Mouse (Mus musculus): Measurements from ENCODE around the gene Foxe1. TPM values are rescaled to one million over a fixed set of nuclear protein-coding genes. Genes with fewer than 3 reads are reported as not detected.

The Foxe1 gene
- total RNA-seq, 2 experiments from 2014 or later = not detected

GRCm38 (mm10) chr4:46346221-46346620, 2.8 kb downstream of the Foxe1 start:
- intact Hi-C loops (cut with DNase I) = loop anchor here (10.0 kb wide), 1 partner anchor 1631 kb away; the partner anchor contains the start of gene Pax5

DNA sequence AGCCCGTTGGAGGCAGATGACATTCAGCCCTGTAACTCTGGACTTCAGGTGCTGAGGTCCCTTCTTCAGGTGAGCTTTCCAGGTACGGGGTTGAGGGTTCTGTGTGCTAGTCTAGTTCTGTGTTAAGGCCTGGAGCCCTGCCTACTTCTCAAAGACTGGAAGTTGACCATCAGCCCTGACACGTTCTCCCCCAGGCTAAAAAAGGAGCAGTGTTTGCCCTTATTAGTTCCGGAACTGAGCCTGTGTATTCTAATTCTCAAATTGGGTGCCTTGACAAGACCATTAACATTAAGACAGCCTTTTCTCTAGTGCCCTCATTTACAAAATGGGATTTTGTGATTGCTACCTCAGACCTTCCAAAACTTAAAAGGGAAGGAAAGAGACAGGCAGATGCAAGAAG, 3.7 kb downstream of the Foxe1 start:
- intact Hi-C loops (cut with DNase I) = loop anchor here (10.0 kb wide), 1 partner anchor 1632 kb away; the partner anchor contains the start of gene Pax5
- no peak for DNase-seq (ENCODE audit: low spot score in 2 of 2)

More at GRCm38 (mm10) chr4:46346221-46346620, 2.8 kb downstream of the Foxe1 start:
- no peak for DNase-seq (ENCODE audit: low spot score in 2 of 2)

- no peak for DNase-seq (ENCODE audit: low spot score in 2 of 2)
- intact Hi-C loops (cut with DNase I) = loop anchor here (10.0 kb wide), 1 partner anchor 1633 kb away; the partner anchor contains the start of gene Pax5
Observed at GRCm38 (mm10) chr4:46347580-46348515, 4.4 kb downstream of the Foxe1 start.

DNA sequence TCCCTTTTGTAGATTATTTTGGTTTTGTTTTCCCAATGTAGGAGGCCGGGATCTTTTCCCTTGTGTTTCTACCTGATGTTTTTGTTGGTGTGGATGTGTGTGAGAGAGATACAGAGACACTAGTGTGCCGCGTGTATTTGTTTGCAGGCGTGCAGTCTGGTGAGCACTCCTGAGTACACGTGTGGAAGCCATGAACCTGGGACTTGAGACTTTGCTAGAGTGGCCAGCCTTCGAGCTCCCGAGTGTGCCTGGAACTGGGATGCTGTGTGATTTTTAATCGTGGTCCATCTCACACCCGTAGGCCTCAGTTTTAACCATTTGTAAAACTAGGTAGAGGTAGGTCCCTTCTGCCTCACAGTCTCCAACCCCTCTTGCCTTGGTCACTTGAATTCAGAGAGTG, 5.5 kb downstream of the Foxe1 start:
- no peak for DNase-seq (ENCODE audit: low spot score in 2 of 2)
- intact Hi-C loops (cut with DNase I) = loop anchor here (10.0 kb wide), 1 partner anchor 1634 kb away; the partner anchor contains the start of gene Pax5

GRCm38 (mm10) chr4:46349530-46349929, 6.1 kb downstream of the Foxe1 start:
- no peak for DNase-seq (ENCODE audit: low spot score in 2 of 2)
- intact Hi-C loops (cut with DNase I) = loop anchor here (10.0 kb wide), 1 partner anchor 1635 kb away; the partner anchor contains the start of gene Pax5

DNA sequence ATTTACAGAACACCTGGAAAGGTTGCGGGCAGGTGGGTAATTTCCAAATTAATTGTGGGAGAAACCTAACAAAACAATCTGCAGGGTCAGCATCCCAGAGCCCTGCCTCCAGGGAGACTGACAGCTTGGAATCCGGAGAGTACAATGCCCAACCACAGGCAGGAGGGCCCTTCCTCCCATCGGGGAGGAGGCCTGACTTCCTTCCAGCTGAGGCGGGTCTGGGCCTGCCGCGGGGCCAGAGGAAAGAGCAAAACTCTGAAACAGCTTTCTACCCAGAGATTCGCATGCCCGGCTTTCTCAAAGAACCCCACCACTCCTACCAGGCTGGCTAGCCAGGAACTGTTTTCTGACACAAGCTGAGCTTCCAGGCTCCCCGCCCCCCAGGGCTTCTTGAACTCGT, 9.6 kb downstream of the Foxe1 start:
- intact Hi-C loops (cut with DNase I) = no loop called here
- DNase-seq (ENCODE audit: low spot score in 2 of 2) = no peak

DNA sequence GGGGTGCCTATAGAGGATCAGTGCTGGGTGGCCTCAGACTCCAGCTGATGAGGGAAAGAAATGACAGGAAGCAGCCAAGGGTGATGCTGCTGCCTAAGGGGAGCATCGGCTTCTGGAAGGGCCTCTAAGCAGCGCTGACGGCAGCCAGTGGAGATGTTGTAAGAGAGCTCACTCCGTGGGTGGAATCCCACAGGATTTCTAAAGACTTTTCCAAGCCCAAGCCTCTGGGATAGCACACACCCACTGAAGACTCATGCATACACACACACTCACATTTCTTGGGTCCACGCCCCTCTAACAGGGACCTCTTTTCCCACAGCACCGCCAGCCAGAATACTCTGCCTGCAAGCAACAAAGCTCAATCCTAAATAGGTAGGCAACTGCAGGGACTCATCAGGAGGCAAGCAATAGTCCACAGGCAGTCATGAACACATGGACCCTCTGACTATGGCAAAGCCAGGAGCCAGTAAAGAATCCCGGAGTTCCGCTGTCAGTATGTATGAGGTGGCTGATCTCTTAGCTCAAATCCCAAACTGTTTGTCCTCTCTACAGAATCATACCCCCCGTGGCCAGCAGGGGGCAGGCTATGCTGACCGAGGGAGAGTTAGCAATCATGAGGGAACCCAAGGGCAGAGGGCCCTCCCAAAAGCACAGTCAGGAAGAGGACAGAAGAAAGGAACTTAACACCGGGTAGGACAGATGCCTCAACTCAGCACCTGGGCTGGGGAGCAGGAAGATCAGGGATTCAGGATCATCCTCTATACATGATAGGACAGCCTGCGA, 13.1 kb downstream of the Foxe1 start:
- intact Hi-C loops (cut with DNase I) = no loop called here

GRCm38 (mm10) chr4:46359539-46360253, 16.3 kb downstream of the Foxe1 start:
- intact Hi-C loops (cut with DNase I) = no loop called here
- DNase-seq (ENCODE audit: low spot score in 2 of 2) = no peak

More for the DNA sequence above, 13.1 kb downstream of the Foxe1 start:
- no peak for DNase-seq (ENCODE audit: low spot score in 2 of 2)

DNA sequence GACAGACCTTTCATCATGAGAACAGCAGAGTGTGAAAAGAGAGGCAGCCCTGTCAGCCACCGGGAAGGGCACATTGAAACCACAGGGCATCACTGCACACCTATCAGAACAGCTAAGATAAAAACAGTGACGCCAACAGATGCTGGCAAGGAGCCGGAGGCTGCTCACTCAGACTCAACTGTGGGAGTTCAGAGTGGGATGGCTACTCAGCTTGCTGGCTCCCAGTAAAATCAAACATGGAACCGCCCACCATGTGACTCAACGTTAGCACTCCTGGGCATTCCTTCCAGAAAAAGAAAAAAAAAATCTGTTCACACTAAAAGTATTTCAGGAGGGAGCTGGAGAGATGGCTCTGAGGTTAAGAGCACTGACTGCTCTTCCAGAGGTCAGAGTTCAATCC, 17.8 kb downstream of the Foxe1 start:
- DNase-seq (ENCODE audit: low spot score in 2 of 2) = peak; percentile 66 to 82
- intact Hi-C loops (cut with DNase I) = no loop called here

DNA sequence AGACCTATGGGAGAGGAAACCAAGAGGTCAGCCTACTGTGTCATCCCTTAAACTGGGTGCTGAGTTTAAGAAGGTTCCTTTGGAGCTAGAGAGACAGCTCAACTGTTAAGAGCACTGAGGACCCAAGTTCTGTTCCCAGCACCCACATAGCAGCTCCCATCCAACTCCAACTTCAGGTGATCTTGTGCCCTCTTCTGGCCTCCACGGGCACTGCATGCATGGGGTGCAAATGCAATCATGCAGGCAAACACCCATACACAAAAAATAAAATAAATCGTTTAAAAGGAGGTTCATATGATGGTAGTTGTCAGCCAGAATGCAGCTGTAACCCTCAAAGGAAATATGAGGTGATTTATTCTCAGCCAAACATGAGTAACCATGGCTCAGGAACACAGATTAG, 21.0 kb downstream of the Foxe1 start:
- intact Hi-C loops (cut with DNase I) = no loop called here
- DNase-seq (ENCODE audit: low spot score in 2 of 2) = no peak

GRCm38 (mm10) chr4:46367487-46367959, 24.1 kb downstream of the Foxe1 start:
- DNase-seq (ENCODE audit: low spot score in 2 of 2) = no peak
- intact Hi-C loops (cut with DNase I) = no loop called here

- no peak for DNase-seq (ENCODE audit: low spot score in 2 of 2)
- intact Hi-C loops (cut with DNase I) = no loop called here
Observed at GRCm38 (mm10) chr4:46369070-46369469, 25.7 kb downstream of the Foxe1 start.

GRCm38 (mm10) chr4:46370406-46370805, 27.0 kb downstream of the Foxe1 start:
- DNase-seq (ENCODE audit: low spot score in 2 of 2) = no peak
- intact Hi-C loops (cut with DNase I) = loop anchor here (5.0 kb wide), 1 partner anchor 168 kb away; no protein-coding TSS in a partner anchor

GRCm38 (mm10) chr4:46371030-46371429, 27.6 kb downstream of the Foxe1 start:
- peak in 1 of 2 experiments; percentile 14 for DNase-seq (ENCODE audit: low spot score in 2 of 2)
- intact Hi-C loops (cut with DNase I) = loop anchor here (5.0 kb wide), 1 partner anchor 169 kb away; no protein-coding TSS in a partner anchor

- DNase-seq (ENCODE audit: low spot score in 2 of 2) = no peak
- intact Hi-C loops (cut with DNase I) = loop anchor here (5.0 kb wide), 1 partner anchor 172 kb away; no protein-coding TSS in a partner anchor
Observed at GRCm38 (mm10) chr4:46374455-46374854, 31.0 kb downstream of the Foxe1 start.

DNA sequence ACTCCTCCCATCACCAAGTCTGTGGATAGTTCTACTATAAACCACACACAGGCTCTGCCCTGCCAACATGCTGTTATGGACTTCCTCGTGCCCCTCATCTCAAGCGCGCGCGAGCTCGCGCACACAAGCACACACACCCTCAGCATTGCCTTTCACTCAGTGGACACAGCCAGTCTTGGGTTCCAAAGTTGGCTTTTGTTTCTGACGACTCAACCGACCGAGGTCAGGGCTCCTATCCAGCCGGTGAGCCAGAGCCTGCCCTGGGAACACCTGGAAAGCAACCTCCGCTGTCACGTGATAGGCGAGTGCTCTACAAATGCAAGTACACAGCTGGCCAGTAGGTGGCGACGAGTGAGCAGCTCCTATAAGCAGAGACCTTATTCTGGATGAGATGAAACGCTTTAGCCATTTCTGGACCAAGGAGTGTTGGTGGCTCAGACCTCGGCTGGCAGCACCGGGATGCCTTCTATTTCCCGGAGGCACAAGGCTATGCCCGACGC, 31.5 kb downstream of the Foxe1 start:
- intact Hi-C loops (cut with DNase I) = loop anchor here (5.0 kb wide), 1 partner anchor 173 kb away; no protein-coding TSS in a partner anchor
- peak; percentile 79 to 83 for DNase-seq (ENCODE audit: low spot score in 2 of 2)

GRCm38 (mm10) chr4:46388556-46388955, 45.1 kb downstream of the Foxe1 start:
- DNase-seq (ENCODE audit: low spot score in 2 of 2) = no peak
- intact Hi-C loops (cut with DNase I) = loop anchor here (10.0 kb wide), 1 partner anchor 266 kb away; the partner anchor contains the start of gene Tbc1d2

DNA sequence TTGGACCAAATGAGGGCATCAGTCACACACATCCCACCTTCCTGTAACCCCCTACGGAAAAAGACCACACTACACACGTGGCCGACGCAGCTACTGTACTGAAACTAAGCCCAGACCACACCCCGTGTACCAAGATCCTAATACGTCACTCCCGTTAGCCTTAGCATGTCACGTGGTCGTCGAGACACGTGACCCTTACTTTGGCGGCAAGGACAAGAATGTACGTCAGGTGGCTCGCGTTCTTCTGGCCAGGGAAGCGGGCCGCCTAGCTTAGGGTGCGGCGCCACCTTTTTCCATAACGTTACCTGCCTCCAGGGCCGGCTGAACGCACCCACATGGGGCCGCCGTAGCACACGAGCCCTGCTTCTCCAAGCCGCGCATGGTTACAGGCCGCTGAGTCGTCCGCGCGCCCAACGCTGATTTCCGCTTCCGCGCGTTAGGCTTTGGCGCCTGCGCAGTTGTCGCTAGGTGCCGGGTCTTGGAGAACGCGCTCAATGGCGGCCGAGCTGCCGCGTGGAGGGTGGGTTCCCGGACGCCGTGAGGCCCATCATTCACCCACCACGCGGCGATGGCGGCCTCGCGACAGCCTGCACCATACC, 45.7 kb downstream of the Foxe1 start, which contains the start of gene Trmo:
Trmo (minus strand) TSS at position 425 of the 599 bp plus-strand sequence.
- intact Hi-C loops (cut with DNase I) = loop anchor here (1.0 to 10.0 kb wide), 3 partner anchors 62 to 266 kb away; partner anchors contain the start of gene Tbc1d2
- DNase-seq (ENCODE audit: low spot score in 2 of 2) = peak; percentile 97

All from left cerebral cortex, postnatal 36 days (tissue).